ENCODE assay signal across 8 mouse cellular contexts in genomic region chr10:76731621-76732239, GRCm38 (mm10). TPM values are rescaled to one million over a fixed set of nuclear protein-coding genes. Genes with fewer than 3 reads are reported as not detected.
A peak's percentile ranks its signal among the peaks of the same experiment; 100 is the strongest.
DNase-seq lines count a peak whose midpoint lies in the region; ATAC-seq and TF ChIP-seq lines count a peak whose summit lies in the region.
"Had no signal": no experiment of that assay in that cellular context is flagged by ENCODE, and none has a peak within 500 bp of the region (broad histone marks: within the 10 kb centered on the region; RNA-seq: fewer than 3 reads in every experiment).

No protein-coding gene starts in this region.

- H3K4me1 ChIP-seq in heart, adult 2 months (ENCODE audit: control insufficient read depth, insufficient read depth, low read length), result peaks cover 18% of the 10 kb centered on the region

- H3K9ac ChIP-seq in heart, adult 2 months (ENCODE audit: low read depth, low read length), result no peak overlapping the region

- TF ChIP-seq CTCF in heart, adult 2 months (IDR thresholded peaks at IDR 0.05), result no peak

- intact Hi-C loops in heart, adult 2 months (cut with DNase I), result no loop called here

- TF ChIP-seq POLR2A in heart, adult 2 months (IDR thresholded peaks at IDR 0.05; ENCODE audit: insufficient read depth, low read depth, low read length), result no peak

- no peaks in the 10 kb centered on the region for H3K36me3 ChIP-seq in heart, adult 2 months (ENCODE audit: control insufficient read depth, insufficient read depth, low read length)

- 41% methylated on average over 20 of the region's 20 CpGs for WGBS in heart, adult 2 months

- H3K4me3 ChIP-seq in heart, adult 2 months, result no peak overlapping the region
- H3K4me3 ChIP-seq: myocyte had no signal

- no peak for ATAC-seq in monocyte, adult 5-6 weeks (replicated peaks; ENCODE audit: insufficient number of reproducible peaks, low FRiP score, low TSS enrichment, poor library complexity, severe bottlenecking)
- ATAC-seq in erythroblast, adult 5-6 weeks (replicated peaks; ENCODE audit: low FRiP score, poor library complexity, severe bottlenecking), result no peak

- no peak for TF ChIP-seq EP300 in heart, adult 2 months (IDR thresholded peaks at IDR 0.05; ENCODE audit: insufficient read depth, low read depth, low read length)

- H3K27ac ChIP-seq in heart, adult 2 months, result peak overlapping the region; percentile 73

- peak; percentile 6 for DNase-seq in thymus, postnatal 4 days
- no peak for DNase-seq in thymus, postnatal 14 days
- peak; percentile 68 to 71 for DNase-seq in heart, adult 2 months
- DNase-seq in kidney, postnatal 14 days, result peak; percentile 39
- DNase-seq in right cerebral cortex, postnatal 14 days, result no peak

- no peaks in the 10 kb centered on the region for H3K79me2 ChIP-seq in heart, adult 2 months (replicated peaks; ENCODE audit: control insufficient read depth, insufficient read depth, low read length)

- no peaks in the 10 kb centered on the region for H3K27me3 ChIP-seq in heart, adult 2 months (ENCODE audit: control insufficient read depth, insufficient read depth, low read length)

RNA-seq across cellular contexts. Expression of gene Col6a1, which starts 5.8 kb away (rescaled TPM):
- 10 to 100 TPM; 30.5 to 52.4 TPM for total RNA-seq in heart, adult 2 months (2021)
- 75.5 and 95.3 TPM in 2 replicates for polyA plus RNA-seq in heart, adult 2 months (2012; rRNA removed)
- total RNA-seq in monocyte, adult 5-6 weeks (2017), result not detected in 3 replicates
- total RNA-seq in erythroblast, adult 5-6 weeks (2015; ENCODE audit: low replicate concordance), result 0.42 and 0.58 TPM in 2 replicates
- 0.68 TPM in 1 of 2 replicates, not detected in the other for total RNA-seq in erythroblast, adult 5-6 weeks (2017; ENCODE audit: low replicate concordance)

Comparison
In these comparisons a context has a peak if more than half of its experiments do, and no peak if none do; other contexts are left out.
1. DNase-seq: peak in thymus, postnatal 4 days (single experiment), heart, adult 2 months (2 of 2) and kidney, postnatal 14 days (single experiment); none in thymus, postnatal 14 days (single experiment) and right cerebral cortex, postnatal 14 days (single experiment).
2. RNA of gene Col6a1, which starts 5.8 kb away (total RNA-seq): 30.5 to 52.4 TPM in heart, adult 2 months; 0.42 to 0.68 TPM in erythroblast, adult 5-6 weeks and not detected in monocyte, adult 5-6 weeks; every median in the first group is over 10 times any median in the second.